Mouse (Mus musculus): ENCODE results near the gene Rundc3b. TPM values are rescaled to one million over a fixed set of nuclear protein-coding genes. Genes with fewer than 3 reads are reported as not detected.
A peak's percentile ranks its signal among the peaks of the same experiment; 100 is the strongest.

Rundc3b gene
- polyA plus RNA-seq, 1 experiment from 2014 or later = 1.9 TPM

GRCm38 (mm10) chr5:8489471-8490110 lies 133.2 kb downstream of the Rundc3b start:
- DNase-seq (ENCODE audit: low spot score) = peak; percentile 7

GRCm38 (mm10) chr5:8488701-8489297 lies 134.0 kb downstream of the Rundc3b start:
- DNase-seq (ENCODE audit: low spot score) = no peak

- no peak for DNase-seq (ENCODE audit: low spot score)
Measured at GRCm38 (mm10) chr5:8487989-8488700, 134.6 kb downstream of the Rundc3b start.

- peak; percentile 6 for DNase-seq (ENCODE audit: low spot score)
Measured at GRCm38 (mm10) chr5:8456561-8456960, 166.2 kb downstream of the Rundc3b start.

GRCm38 (mm10) chr5:8455565-8455964 lies 167.2 kb downstream of the Rundc3b start:
- DNase-seq (ENCODE audit: low spot score) = peak; percentile 37

Other genes starting within 250 kb of the Rundc3b start
- gene Dbf4, start 200.2 kb downstream of the Rundc3b start, polyA plus RNA-seq (2015; fragmentation: Nextera tagmentation; extraction: Ambion mirVana) = 44.4 and 46.4 TPM in 2 replicates
- 10.6 and 11.5 TPM in 2 replicates for gene Slc25a40, start 200.1 kb downstream of the Rundc3b start, polyA plus RNA-seq (2015; fragmentation: Nextera tagmentation; extraction: Ambion mirVana)
- 0.36 and 0.41 TPM in 2 replicates for gene Abcb1a, start 37.1 kb upstream of the Rundc3b start, polyA plus RNA-seq (2015; fragmentation: Nextera tagmentation; extraction: Ambion mirVana)
- gene Abcb1b, start 175.2 kb upstream of the Rundc3b start, polyA plus RNA-seq (2015; fragmentation: Nextera tagmentation; extraction: Ambion mirVana) = 3.8 and 4.1 TPM in 2 replicates

Data from thymus, postnatal 0 days (tissue).